Comparison of ENCODE assay signal across 14 mouse cellular contexts in the genomic region with DNA sequence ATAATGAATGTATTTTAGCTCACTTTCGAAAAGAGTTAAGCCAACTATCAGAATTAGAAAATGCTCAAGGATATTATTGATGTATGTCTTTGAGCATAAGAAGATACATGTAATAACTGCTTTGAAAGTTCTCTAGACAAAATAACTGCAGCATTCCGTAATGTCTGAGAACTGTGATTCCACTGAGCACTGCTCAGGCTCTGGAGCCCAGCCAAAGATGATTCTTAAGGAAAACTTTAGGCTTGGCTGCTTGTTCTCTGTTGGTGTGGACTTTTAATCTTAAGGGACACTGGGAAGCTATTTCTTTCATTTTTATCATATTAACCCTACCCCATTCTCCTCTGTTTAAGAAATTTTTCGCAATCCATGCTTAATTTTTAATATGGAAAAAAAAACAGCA. TPM values are rescaled to one million over a fixed set of nuclear protein-coding genes. Genes with fewer than 3 reads are reported as not detected.
DNase-seq lines count a peak whose midpoint lies in the region; ATAC-seq lines count a peak whose summit lies in the region.
"Had no signal": no experiment of that assay in that cellular context is flagged by ENCODE, and none has a peak within 500 bp of the region (broad histone marks: within the 10 kb centered on the region; RNA-seq: fewer than 3 reads in every experiment).

No protein-coding gene starts in this region.

- no peak overlapping the region for H3K9ac ChIP-seq in forebrain, embryonic 14.5 days (ENCODE audit: low read length)
- H3K9ac ChIP-seq in forebrain, embryonic 16.5 days (replicated peaks; ENCODE audit: low read depth, low read length), result no peak overlapping the region
- H3K9ac ChIP-seq: liver, embryonic 15.5 days had no signal

- H3K9me3 ChIP-seq in forebrain, embryonic 14.5 days (replicated peaks; ENCODE audit: control insufficient read depth, low read length), result no peaks in the 10 kb centered on the region
- H3K9me3 ChIP-seq in forebrain, embryonic 16.5 days (ENCODE audit: control insufficient read depth, low read length), result no peaks in the 10 kb centered on the region
- H3K9me3 ChIP-seq: liver, embryonic 15.5 days; midbrain, embryonic 10.5 days had no signal

- no peak for ATAC-seq in forebrain, embryonic 14.5 days
- ATAC-seq in forebrain, embryonic 16.5 days, result no peak

- H3K36me3 ChIP-seq in forebrain, embryonic 14.5 days (ENCODE audit: control insufficient read depth, insufficient read depth, low read length), result no peaks in the 10 kb centered on the region
- no peaks in the 10 kb centered on the region for H3K36me3 ChIP-seq in forebrain, embryonic 16.5 days (ENCODE audit: control insufficient read depth, insufficient read depth)
- H3K36me3 ChIP-seq: liver, embryonic 15.5 days; midbrain, embryonic 10.5 days had no signal

- no peak overlapping the region for H3K4me3 ChIP-seq in forebrain, embryonic 14.5 days (ENCODE audit: low read depth, low read length)
- H3K4me3 ChIP-seq in forebrain, embryonic 16.5 days (replicated peaks; ENCODE audit: low read length), result no peak overlapping the region
- H3K4me3 ChIP-seq: liver, embryonic 15.5 days; midbrain, embryonic 10.5 days had no signal

- DNase-seq in forebrain, embryonic 14.5 days (ENCODE audit: low spot score), result peak; percentile 29
- DNase-seq in kidney, postnatal 10 days, result peak; percentile 41
- no peak for DNase-seq in kidney, adult 9 months
- DNase-seq in testis, postnatal 10 days (ENCODE audit: low spot score), result peak; percentile 50
- no peak for DNase-seq in testis, postnatal 14 days (ENCODE audit: low spot score)
- no peak for DNase-seq in left cerebral cortex, postnatal 4 days
- DNase-seq in layer of hippocampus, postnatal 25 days (ENCODE audit: extremely low spot score in 1 of 2, low spot score in 1 of 2), result no peak
- DNase-seq: cerebellum, adult 11 months; kidney, adult 18-20 months; thymus, adult 18-20 months had no signal

- 80% methylated on average over 3 of the region's 3 CpGs for WGBS in forebrain, embryonic 14.5 days
- 78% methylated on average over 3 of the region's 3 CpGs for WGBS in forebrain, embryonic 16.5 days

- H3K27ac ChIP-seq in forebrain, embryonic 14.5 days (ENCODE audit: low read depth, low read length), result no peak overlapping the region
- no peak overlapping the region for H3K27ac ChIP-seq in forebrain, embryonic 16.5 days (ENCODE audit: low read length)
- H3K27ac ChIP-seq: liver, embryonic 15.5 days; midbrain, embryonic 10.5 days had no signal

- intact Hi-C loops in left cerebral cortex, postnatal 4 days (cut with DNase I), result no loop called here

- no peak overlapping the region for H3K4me2 ChIP-seq in forebrain, embryonic 14.5 days (ENCODE audit: low read length)
- no peak overlapping the region for H3K4me2 ChIP-seq in forebrain, embryonic 16.5 days (ENCODE audit: low read length)
- H3K4me2 ChIP-seq: liver, embryonic 15.5 days had no signal

- H3K27me3 ChIP-seq in forebrain, embryonic 14.5 days (replicated peaks; ENCODE audit: control insufficient read depth, insufficient read depth, low read length), result no peaks in the 10 kb centered on the region
- H3K27me3 ChIP-seq in forebrain, embryonic 16.5 days (replicated peaks; ENCODE audit: control insufficient read depth, insufficient read depth, low read length), result no peaks in the 10 kb centered on the region
- H3K27me3 ChIP-seq: liver, embryonic 15.5 days had no signal

- no peaks in the 10 kb centered on the region for H3K4me1 ChIP-seq in forebrain, embryonic 14.5 days (ENCODE audit: control insufficient read depth, insufficient read depth, low read length)
- H3K4me1 ChIP-seq in forebrain, embryonic 16.5 days (replicated peaks; ENCODE audit: control insufficient read depth, insufficient read depth, low read length), result no peaks in the 10 kb centered on the region; the same call in 1 of the 2 replicates
- H3K4me1 ChIP-seq: liver, embryonic 15.5 days; midbrain, embryonic 10.5 days had no signal

RNA-seq across cellular contexts. Expression of a gene that starts 59.9 kb away (rescaled TPM):
- 0.28 and 0.54 TPM in 2 replicates for polyA plus RNA-seq in forebrain, embryonic 14.5 days (2014; fragmentation: Nextera tagmentation; extraction: Ambion mirVana)
- 0.16 and 0.45 TPM in 2 replicates for polyA plus RNA-seq in forebrain, embryonic 16.5 days (2015; fragmentation: Nextera tagmentation; extraction: Ambion mirVana)
- total RNA-seq in left cerebral cortex, postnatal 4 days (2021), result under 1 TPM; 0.20 to 0.30 TPM
- total RNA-seq in layer of hippocampus, postnatal 25 days (2021), result not detected
- total RNA-seq: left cerebral cortex, postnatal 36 days had no signal

Comparison
In these comparisons a context has a peak if more than half of its experiments do, and no peak if none do; other contexts are left out.
1. DNase-seq: peak in forebrain, embryonic 14.5 days (single experiment), kidney, postnatal 10 days (single experiment) and testis, postnatal 10 days (single experiment); none in kidney, adult 9 months (single experiment), testis, postnatal 14 days (single experiment), left cerebral cortex, postnatal 4 days (single experiment) and layer of hippocampus, postnatal 25 days (0 of 2).